7 mouse cellular contexts compared by ENCODE assay signal in the genomic region with DNA sequence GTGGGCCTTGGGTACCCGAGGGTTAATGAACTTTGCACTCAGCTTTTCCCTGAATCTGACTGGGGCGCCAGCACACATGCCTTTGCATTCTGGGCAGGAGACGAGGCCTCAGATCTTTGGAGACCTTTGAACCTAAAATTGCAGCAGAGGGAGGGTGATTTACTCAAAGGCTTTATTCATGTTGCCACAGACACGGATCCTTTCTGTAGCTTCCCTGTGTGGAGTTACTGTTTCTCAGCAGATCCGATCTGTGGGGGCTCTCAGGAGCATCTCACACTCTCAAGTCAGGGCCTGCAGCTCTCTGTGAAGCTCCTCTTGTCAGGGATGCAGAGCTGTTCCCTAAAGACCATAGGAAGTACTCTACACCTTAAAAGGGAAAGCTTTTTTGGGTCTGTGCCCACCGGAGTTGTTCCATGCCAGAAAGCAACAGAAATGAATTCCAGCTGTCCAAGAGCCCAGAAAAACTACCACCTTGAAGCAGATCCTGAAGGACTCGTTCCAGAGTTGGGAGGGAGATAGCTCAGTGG. TPM values are rescaled to one million over a fixed set of nuclear protein-coding genes. Genes with fewer than 3 reads are reported as not detected.
DNase-seq lines count a peak whose midpoint lies in the region; ATAC-seq and TF ChIP-seq lines count a peak whose summit lies in the region.

No protein-coding gene starts in this region.

- no peak overlapping the region for H3K9ac ChIP-seq in lung, embryonic 14.5 days
- H3K9ac ChIP-seq in kidney, embryonic 15.5 days, result no peak overlapping the region
- no peak overlapping the region for H3K9ac ChIP-seq in stomach, embryonic 14.5 days (replicated peaks; ENCODE audit: low read depth, low read length)

- DNase-seq in lung, embryonic 14.5 days, result peak; percentile 83
- no peak for DNase-seq in lung, adult 18-20 months
- DNase-seq in gastrocnemius, postnatal 10 days, result peak; percentile 65
- DNase-seq in thymus, adult 18-20 months, result no peak
- no peak for DNase-seq in layer of hippocampus, postnatal 36 days

- no peaks in the 10 kb centered on the region for H3K36me3 ChIP-seq in lung, embryonic 14.5 days (ENCODE audit: insufficient read depth)
- no peaks in the 10 kb centered on the region for H3K36me3 ChIP-seq in kidney, embryonic 15.5 days
- H3K36me3 ChIP-seq in stomach, embryonic 14.5 days (ENCODE audit: control insufficient read depth, insufficient read depth, low read length), result no peaks in the 10 kb centered on the region

- peak overlapping the region; percentile 51; the same call in 1 of the 2 replicates for H3K27ac ChIP-seq in lung, embryonic 14.5 days (ENCODE audit: low read depth)
- H3K27ac ChIP-seq in kidney, embryonic 15.5 days, result peak overlapping the region; percentile 65
- 0 out of 2 replicates have a peak overlapping the region, but pooled peaks have one; percentile 39 for H3K27ac ChIP-seq in stomach, embryonic 14.5 days (ENCODE audit: low read length)

- ATAC-seq in lung, embryonic 14.5 days (ENCODE audit: insufficient read depth), result peak; percentile 42; the same call in 1 of the 2 replicates
- 0 out of 2 replicates have a peak, but pooled peaks have one; percentile 44 for ATAC-seq in kidney, embryonic 15.5 days (replicated peaks; ENCODE audit: low FRiP score)
- peak; percentile 37; the same call in 1 of the 2 replicates for ATAC-seq in stomach, embryonic 14.5 days (ENCODE audit: insufficient number of reproducible peaks, insufficient read depth, low FRiP score, low read depth)

- H3K27me3 ChIP-seq in lung, embryonic 14.5 days (ENCODE audit: insufficient read depth, low read length), result no peaks in the 10 kb centered on the region
- no peaks in the 10 kb centered on the region for H3K27me3 ChIP-seq in kidney, embryonic 15.5 days
- H3K27me3 ChIP-seq in stomach, embryonic 14.5 days (ENCODE audit: control insufficient read depth, insufficient read depth, low read length), result no peaks in the 10 kb centered on the region

- TF ChIP-seq CTCF in lung, embryonic 14.5 days (IDR thresholded peaks at IDR 0.05; ENCODE audit: low read depth), result no peak

- H3K4me3 ChIP-seq in lung, embryonic 14.5 days (ENCODE audit: low read depth, low read length), result no peak overlapping the region
- H3K4me3 ChIP-seq in kidney, embryonic 15.5 days (replicated peaks), result no peak overlapping the region
- H3K4me3 ChIP-seq in stomach, embryonic 14.5 days (ENCODE audit: low read depth, low read length), result no peak overlapping the region

- 19% methylated on average over 7 of the region's 7 CpGs for WGBS in lung, embryonic 14.5 days
- WGBS in kidney, embryonic 15.5 days, result 13% methylated on average over 7 of the region's 7 CpGs
- 13% methylated on average over 7 of the region's 7 CpGs for WGBS in stomach, embryonic 14.5 days

- H3K9me3 ChIP-seq in lung, embryonic 14.5 days (ENCODE audit: low read depth, low read length), result no peaks in the 10 kb centered on the region
- no peaks in the 10 kb centered on the region for H3K9me3 ChIP-seq in kidney, embryonic 15.5 days (replicated peaks)
- no peaks in the 10 kb centered on the region for H3K9me3 ChIP-seq in stomach, embryonic 14.5 days (ENCODE audit: control insufficient read depth, low read depth, low read length)

- no peak overlapping the region for H3K4me2 ChIP-seq in lung, embryonic 14.5 days
- peak overlapping the region; percentile 4; the same call in 1 of the 2 replicates for H3K4me2 ChIP-seq in kidney, embryonic 15.5 days
- no peak overlapping the region for H3K4me2 ChIP-seq in stomach, embryonic 14.5 days (replicated peaks; ENCODE audit: low read depth, low read length)

- peaks cover 14% of the 10 kb centered on the region; the same call in 1 of the 2 replicates for H3K4me1 ChIP-seq in lung, embryonic 14.5 days (ENCODE audit: insufficient read depth)
- peaks cover 32% of the 10 kb centered on the region for H3K4me1 ChIP-seq in kidney, embryonic 15.5 days
- H3K4me1 ChIP-seq in stomach, embryonic 14.5 days (ENCODE audit: control insufficient read depth, insufficient read depth, low read length), result peaks cover 22% of the 10 kb centered on the region; the same call in 1 of the 2 replicates

RNA-seq across cellular contexts. Expression of gene Sowahb, which starts 20.0 kb away (rescaled TPM):
- 1.8 and 2.0 TPM in 2 replicates for polyA plus RNA-seq in lung, embryonic 14.5 days (2014; fragmentation: Nextera tagmentation; extraction: Ambion mirVana)
- total RNA-seq in gastrocnemius, postnatal 10 days (2021), result under 1 TPM in 1 of 2 experiments, not detected in 1; 0.07 TPM
- polyA plus RNA-seq in kidney, embryonic 15.5 days (2015; fragmentation: Nextera tagmentation; extraction: Ambion mirVana), result 1.4 and 1.5 TPM in 2 replicates
- 1.4 and 1.5 TPM in 2 replicates for polyA plus RNA-seq in stomach, embryonic 14.5 days (2014; fragmentation: Nextera tagmentation; extraction: Ambion mirVana)
- 1 to 10 TPM; 1.7 to 2.0 TPM for total RNA-seq in layer of hippocampus, postnatal 36 days (2021)

Comparison
In these comparisons a context has a peak if more than half of its experiments do, and no peak if none do; other contexts are left out.
1. DNase-seq: peak in lung, embryonic 14.5 days (single experiment) and gastrocnemius, postnatal 10 days (single experiment); none in lung, adult 18-20 months (0 of 2), thymus, adult 18-20 months (0 of 2) and layer of hippocampus, postnatal 36 days (0 of 2).
2. Peak in every context shown above with its lines, with median percentiles within 50 percentile points of each other: ATAC-seq and H3K27ac ChIP-seq.